Mouse (Mus musculus) midbrain, postnatal 0 days (tissue): ENCODE data around the gene Kcnab1. TPM values are rescaled to one million over a fixed set of nuclear protein-coding genes. Genes with fewer than 3 reads are reported as not detected.

ENCODE experiments used
- ATAC-seq: fragments of 200-750 bp; cut with Nextera tagmentation; 2 replicates; pipeline ENCODE4 v1.8.0; 2017; ENCODE audit warnings: moderate number of reproducible peaks, mild to moderate bottlenecking, moderate TSS enrichment, moderate library complexity; ENCODE audit not compliant: low FRiP score
- DNase-seq: peaks from one replicate; pipeline ENCODE4 v3.0.0-alpha.2; 2015; ENCODE audit warnings: low spot score
- H3K27ac ChIP-seq: fragments of 300-500 bp; sonication (generic); 2 replicates; pipeline ENCODE4 v1.5.1; 2014; ENCODE audit warnings: low read depth, mild to moderate bottlenecking, low read length, mixed read lengths
- H3K27me3 ChIP-seq: fragments of 300-500 bp; sonication (generic); 2 replicates; pipeline ENCODE4 v1.6.1; 2014; ENCODE audit warnings: low read length, control low read depth, mixed read lengths; ENCODE audit not compliant: insufficient read depth
- H3K36me3 ChIP-seq: fragments of 300-500 bp; sonication (generic); 2 replicates; pipeline ENCODE4 v1.6.1; 2014; ENCODE audit warnings: low read length, control low read depth, mixed read lengths; ENCODE audit not compliant: insufficient read depth
- H3K4me1 ChIP-seq: fragments of 300-500 bp; sonication (generic); 2 replicates; pipeline ENCODE4 v1.6.1; 2014; ENCODE audit warnings: mild to moderate bottlenecking, control low read depth, antibody characterized with exemption, low read length, mixed read lengths; ENCODE audit not compliant: insufficient read depth
- H3K4me2 ChIP-seq: fragments of 300-500 bp; sonication (generic); 2 replicates; pipeline ENCODE4 v1.6.1; 2014; ENCODE audit warnings: low read depth, mild to moderate bottlenecking, low read length, mixed read lengths; ENCODE audit not compliant: poor library complexity, severe bottlenecking
- H3K4me3 ChIP-seq: fragments of 300-500 bp; sonication (generic); 2 replicates; pipeline ENCODE4 v1.5.1; 2014; ENCODE audit warnings: low read depth, mild to moderate bottlenecking, low read length, moderate library complexity
- H3K9ac ChIP-seq: fragments of 300-500 bp; sonication (generic); replicated peaks from 2 replicates; pipeline ENCODE4 v1.6.1; 2014; ENCODE audit warnings: mild to moderate bottlenecking, low read length, moderate library complexity, mixed read lengths; ENCODE audit not compliant: poor library complexity, severe bottlenecking
- H3K9me3 ChIP-seq: fragments of 300-500 bp; sonication (generic); 2 replicates; pipeline ENCODE4 v1.6.1; 2016; ENCODE audit warnings: low read length, control low read depth
- CTCF ChIP-seq: IDR thresholded peaks from 2 replicates; pipeline ENCODE4 v1.5.1; 2016; ENCODE audit warnings: antibody characterized with exemption, mild to moderate bottlenecking
- WGBS: fragments of 180-500 bp; shearing (Covaris S2); extraction: QIAGEN DNeasy Blood & Tissue Kit; methylation state at CpG from one replicate; pipeline ENCODE4 v1.1.7; 2014; 5-methylcytosine and 5-hydroxymethylcytosine counted together
- polyA plus RNA-seq: library from polyadenylated mRNA; unstranded; fragments of >200 nt; fragmentation: Nextera tagmentation; extraction: Ambion mirVana; gene quantifications from 2 replicates; pipeline ENCODE4 v1.2.1, GENCODE M21; 2015
- total RNA-seq: library from RNA; depleted of rRNA; stranded (reverse); fragments of >200 nt; gene quantifications from 2 replicates; pipeline ENCODE4 v1.2.3, GENCODE M21; 2014

The Kcnab1 gene
- total and polyA plus RNA-seq, 2 experiments from 2014 or later: 7.1 to 8.8 TPM

GRCm38 (mm10) chr3:65283366-65283765 is 174.2 kb downstream of the Kcnab1 start:
- Histone ChIP-seq H3K36me3 (no peaks in the 10 kb centered on the region), H3K4me3 (no peak overlapping the region), H3K9ac (no peak overlapping the region), H3K27ac (no peak overlapping the region), H3K4me1 (no peaks in the 10 kb centered on the region), H3K4me2 (no peak overlapping the region), H3K27me3 (no peaks in the 10 kb centered on the region), H3K9me3 (no peaks in the 10 kb centered on the region)
- DNase-seq: no peak
- 92% methylated on average over 2 of the region's 2 CpGs for WGBS
- no peak for ATAC-seq
- no peak for TF ChIP-seq CTCF

GRCm38 (mm10) chr3:65288994-65289393 is 179.8 kb downstream of the Kcnab1 start:
- ATAC-seq: no peak
- no peak overlapping the region for H3K4me2 ChIP-seq
- no peaks in the 10 kb centered on the region for H3K36me3 ChIP-seq
- 77% methylated on average over 2 of the region's 2 CpGs for WGBS
- no peaks in the 10 kb centered on the region for H3K4me1 ChIP-seq
- TF ChIP-seq CTCF: no peak
- no peaks in the 10 kb centered on the region for H3K27me3 ChIP-seq
- no peak overlapping the region for H3K27ac ChIP-seq
- H3K4me3 ChIP-seq: no peak overlapping the region
- no peak overlapping the region for H3K9ac ChIP-seq
- no peak for DNase-seq
- H3K9me3 ChIP-seq: no peaks in the 10 kb centered on the region

- 32% methylated on average over 4 of the region's 4 CpGs for WGBS
Measured at GRCm38 (mm10) chr3:65296996-65297395, 187.8 kb downstream of the Kcnab1 start.

GRCm38 (mm10) chr3:65299205-65299604 is 190.0 kb downstream of the Kcnab1 start:
- Histone ChIP-seq H3K4me1 (no peaks in the 10 kb centered on the region), H3K4me3 (no peak overlapping the region), H3K9me3 (no peaks in the 10 kb centered on the region), H3K27me3 (no peaks in the 10 kb centered on the region), H3K9ac (no peak overlapping the region), H3K27ac (no peak overlapping the region), H3K4me2 (no peak overlapping the region), H3K36me3 (no peaks in the 10 kb centered on the region)
- no peak for TF ChIP-seq CTCF
- 86% methylated on average over 4 of the region's 4 CpGs for WGBS
- ATAC-seq (no peak), DNase-seq (no peak)

More at GRCm38 (mm10) chr3:65296996-65297395, 187.8 kb downstream of the Kcnab1 start:
- ATAC-seq (no peak), DNase-seq (no peak)
- Histone ChIP-seq H3K9ac (no peak overlapping the region), H3K27ac (no peak overlapping the region), H3K9me3 (no peaks in the 10 kb centered on the region), H3K27me3 (no peaks in the 10 kb centered on the region), H3K36me3 (no peaks in the 10 kb centered on the region), H3K4me1 (no peaks in the 10 kb centered on the region), H3K4me3 (no peak overlapping the region), H3K4me2 (no peak overlapping the region)
- no peak for TF ChIP-seq CTCF

DNA sequence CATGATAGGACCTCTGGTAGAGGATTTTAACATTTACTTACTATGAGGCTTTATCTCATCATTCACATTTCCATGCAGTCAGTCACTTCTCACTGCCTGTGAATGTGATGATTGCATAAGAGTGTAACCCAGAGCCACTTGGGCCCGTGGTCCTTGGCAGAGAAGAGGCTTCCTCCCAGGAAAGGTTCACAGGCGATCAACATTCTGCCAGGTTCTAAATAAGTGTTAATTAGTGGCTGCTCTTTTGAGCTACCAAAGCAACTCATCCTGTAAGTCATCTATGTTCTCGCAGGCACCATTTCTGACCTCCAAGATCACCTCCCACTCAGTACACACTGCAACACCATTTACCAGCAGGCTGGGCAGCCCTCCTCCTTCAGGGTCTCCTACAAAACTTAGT is 192.3 kb downstream of the Kcnab1 start:
- H3K9ac ChIP-seq: no peak overlapping the region
- H3K36me3 ChIP-seq: no peaks in the 10 kb centered on the region
- ATAC-seq (no peak), DNase-seq (no peak)
- no peaks in the 10 kb centered on the region for H3K27me3 ChIP-seq
- no peak overlapping the region for H3K4me2 ChIP-seq
- 57% methylated on average over 3 of the region's 3 CpGs for WGBS
- no peaks in the 10 kb centered on the region for H3K4me1 ChIP-seq
- H3K4me3 ChIP-seq: no peak overlapping the region
- no peak overlapping the region for H3K27ac ChIP-seq
- TF ChIP-seq CTCF: no peak
- no peaks in the 10 kb centered on the region for H3K9me3 ChIP-seq

GRCm38 (mm10) chr3:65302559-65302958 is 193.4 kb downstream of the Kcnab1 start:
- peak; percentile 72 for ATAC-seq
- peak; percentile 58 for DNase-seq
- Histone ChIP-seq H3K36me3 (no peaks in the 10 kb centered on the region), H3K9me3 (no peaks in the 10 kb centered on the region), H3K27ac (no peak overlapping the region), H3K9ac (no peak overlapping the region), H3K4me2 (no peak overlapping the region), H3K27me3 (no peaks in the 10 kb centered on the region), H3K4me1 (no peaks in the 10 kb centered on the region), H3K4me3 (no peak overlapping the region)
- WGBS: 7% methylated on average over 5 of the region's 5 CpGs
- no peak for TF ChIP-seq CTCF
